Mouse (Mus musculus): ENCODE measurements around the gene Smpd2.

DNA sequence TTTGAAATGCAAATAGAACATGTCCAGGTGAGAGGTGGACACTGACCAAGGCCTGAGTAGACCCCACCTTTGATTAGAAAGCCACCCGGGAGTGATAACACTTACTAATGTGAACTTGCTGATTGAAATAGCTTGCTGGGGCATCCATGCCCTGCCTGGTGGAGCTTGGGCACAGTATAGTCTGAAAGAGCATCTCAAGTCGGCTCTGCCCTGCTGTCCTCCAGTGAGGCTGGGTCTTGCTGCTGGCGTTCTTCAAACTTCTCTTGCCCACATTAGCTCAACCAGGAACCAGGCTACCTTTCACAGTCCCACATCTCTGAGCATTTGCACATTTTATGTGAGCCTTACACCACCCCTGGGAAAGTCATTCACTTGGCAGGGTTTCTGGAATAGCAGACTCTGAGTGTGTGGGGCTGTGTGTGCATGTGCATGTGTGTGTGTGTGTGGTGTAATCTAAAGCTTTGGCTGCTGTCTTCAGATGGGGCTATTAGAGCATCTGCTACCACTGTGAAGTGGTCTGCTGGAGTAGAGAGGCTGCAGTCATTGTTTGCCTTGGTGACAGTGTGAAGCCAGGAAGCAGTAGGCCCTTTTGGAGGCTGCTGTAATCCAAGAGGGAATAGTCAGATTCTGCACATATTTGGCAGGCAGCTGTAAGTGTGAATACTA is 29.0 kb downstream of the Smpd2 start:
- TF ChIP-seq CTCF (IDR thresholded peaks at IDR 0.05; ENCODE audit: extremely low read depth, insufficient read length, insufficient replicate concordance, low read depth, low read length) (no peak), POLR2A (IDR thresholded peaks at IDR 0.05; ENCODE audit: low read depth, low read length) (no peak)
